Mouse (Mus musculus) heart, postnatal 0 days (tissue): ENCODE results near the gene Ctsll3.

Experiments
- CTCF ChIP-seq: IDR thresholded peaks from 2 replicates; pipeline ENCODE4 v1.5.1; 2016; ENCODE audit warnings: antibody characterized with exemption, control low read depth, low read depth
- EP300 ChIP-seq: IDR thresholded peaks from 2 replicates; pipeline ENCODE4 v1.6.1; 2016; ENCODE audit warnings: antibody characterized with exemption, low read depth

- TF ChIP-seq CTCF, result no peak
- no peak for TF ChIP-seq EP300
Observed at GRCm38 (mm10) chr13:60755251-60755650, 47.4 kb downstream of the Ctsll3 start.
